8 mouse cellular contexts compared by ENCODE assay signal in the genomic region with DNA sequence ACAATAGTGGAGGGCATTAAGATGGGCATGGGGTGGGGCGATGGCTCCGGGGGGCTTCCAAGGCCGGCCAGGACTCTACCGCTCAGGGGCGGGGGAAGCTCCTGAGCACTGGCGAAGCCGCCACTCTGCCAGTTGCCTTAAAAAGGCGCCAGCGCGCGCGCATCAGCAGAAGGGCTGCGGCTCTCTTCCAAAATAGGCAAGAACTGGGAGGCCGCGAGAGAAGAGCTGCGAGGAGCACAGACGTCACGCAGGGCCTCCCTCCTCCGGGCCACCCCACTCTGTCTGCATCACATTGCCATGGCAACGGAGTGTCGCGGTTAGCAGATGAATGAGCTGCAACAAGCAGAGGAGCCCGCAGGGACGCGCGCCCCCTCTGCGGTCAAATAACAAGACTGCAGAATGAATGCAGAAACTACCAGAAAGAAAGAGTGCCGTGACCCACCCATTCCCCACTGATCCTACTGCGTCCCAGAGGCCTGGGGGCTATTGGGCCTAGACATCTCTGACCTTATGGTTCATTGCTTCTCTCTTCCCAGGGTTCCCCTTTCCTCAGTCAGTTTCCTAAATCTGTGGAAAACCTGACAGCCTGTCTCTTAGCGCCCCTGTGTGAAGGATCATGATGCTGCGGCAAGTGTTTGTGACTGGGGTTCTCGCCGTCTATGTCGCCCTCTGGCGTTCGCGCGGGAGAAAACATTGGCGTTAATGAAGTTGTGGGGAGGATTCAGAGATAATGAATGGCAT. TPM values are rescaled to one million over a fixed set of nuclear protein-coding genes. Genes with fewer than 3 reads are reported as not detected.
DNase-seq lines count a peak whose midpoint lies in the region; ATAC-seq and TF ChIP-seq lines count a peak whose summit lies in the region.

No protein-coding gene starts in this region.

- no peaks in the 10 kb centered on the region for H3K27me3 ChIP-seq in forebrain, embryonic 16.5 days (replicated peaks; ENCODE audit: control insufficient read depth, insufficient read depth, low read length)
- H3K27me3 ChIP-seq in lung, embryonic 15.5 days: 0 out of 2 replicates have a peak, but pooled peaks cover 5% of the 10 kb centered on the region

- H3K9me3 ChIP-seq in ES-E14 (ENCODE audit: control insufficient read depth, insufficient read depth, low read depth, low read length): no peaks in the 10 kb centered on the region
- no peaks in the 10 kb centered on the region for H3K9me3 ChIP-seq in forebrain, embryonic 16.5 days (ENCODE audit: control insufficient read depth, low read length)
- no peaks in the 10 kb centered on the region for H3K9me3 ChIP-seq in lung, embryonic 15.5 days

- no peaks in the 10 kb centered on the region for H3K36me3 ChIP-seq in ES-E14 (ENCODE audit: control insufficient read depth, insufficient read depth, low read length, poor library complexity, severe bottlenecking)
- no peaks in the 10 kb centered on the region for H3K36me3 ChIP-seq in forebrain, embryonic 16.5 days (ENCODE audit: control insufficient read depth, insufficient read depth)
- H3K36me3 ChIP-seq in lung, embryonic 15.5 days: no peaks in the 10 kb centered on the region

- peak overlapping the region; percentile 17 to 51 for H3K4me3 ChIP-seq in ES-E14 (ENCODE audit: insufficient read depth in 1 of 2, low read depth in 1 of 2, low read length in 2 of 2, poor library complexity in 1 of 2, severe bottlenecking in 1 of 2)
- H3K4me3 ChIP-seq in forebrain, embryonic 16.5 days (replicated peaks; ENCODE audit: low read length): peak overlapping the region; percentile 41
- peak overlapping the region; percentile 17 for H3K4me3 ChIP-seq in lung, embryonic 15.5 days

- DNase-seq in ES-E14 (ENCODE audit: low read depth, low spot score): peak; percentile 76
- DNase-seq in cerebellum, adult 11-12 months: peak; percentile 88
- DNase-seq in heart, postnatal 4 days: peak; percentile 86
- DNase-seq in layer of hippocampus, adult 8-10 months (ENCODE audit: low spot score in 2 of 2): peak; percentile 94 to 97
- peak; percentile 68 for DNase-seq in ovary, adult 18-20 months (ENCODE audit: low spot score)
- peak; percentile 67 to 75 for DNase-seq in thymus, adult 18-20 months

- under 1% methylated on average over 39 of the region's 39 CpGs for WGBS in forebrain, embryonic 16.5 days
- under 1% methylated on average over 39 of the region's 39 CpGs for WGBS in lung, embryonic 15.5 days

- in situ Hi-C loops in ES-E14 (cut with MboI; ENCODE audit: low sequenced_read_pairs in 2 of 2, unreplicated experiment in 2 of 2): no loop called here

- H3K27ac ChIP-seq in ES-E14 (ENCODE audit: insufficient read depth, low read depth, low read length, poor library complexity, severe bottlenecking): no peak overlapping the region
- H3K27ac ChIP-seq in forebrain, embryonic 16.5 days (ENCODE audit: low read length): peak overlapping the region; percentile 92
- no peak overlapping the region for H3K27ac ChIP-seq in lung, embryonic 15.5 days

- peak; percentile 99 for ATAC-seq in forebrain, embryonic 16.5 days
- peak; percentile 94 for ATAC-seq in lung, embryonic 15.5 days (ENCODE audit: borderline replicate concordance, extremely low read depth, low FRiP score, low TSS enrichment)

- peaks cover 0 to 3% of the 10 kb centered on the region in 2 experiments; a peak in 1 of 4 replicates for H3K4me1 ChIP-seq in ES-E14 (ENCODE audit: control insufficient read depth in 2 of 2, insufficient read depth in 2 of 2, low read length in 2 of 2, poor library complexity in 1 of 2)
- H3K4me1 ChIP-seq in forebrain, embryonic 16.5 days (replicated peaks; ENCODE audit: control insufficient read depth, insufficient read depth, low read length): peaks cover 14% of the 10 kb centered on the region
- H3K4me1 ChIP-seq in lung, embryonic 15.5 days: 0 out of 2 replicates have a peak, but pooled peaks cover 8% of the 10 kb centered on the region

- H3K4me2 ChIP-seq in forebrain, embryonic 16.5 days (ENCODE audit: low read length): peak overlapping the region; percentile 69
- peak overlapping the region; percentile 51 for H3K4me2 ChIP-seq in lung, embryonic 15.5 days

- no peak overlapping the region for H3K9ac ChIP-seq in ES-E14 (ENCODE audit: insufficient read depth, low read depth, low read length, poor library complexity, severe bottlenecking)
- peak overlapping the region; percentile 57 for H3K9ac ChIP-seq in forebrain, embryonic 16.5 days (replicated peaks; ENCODE audit: low read depth, low read length)
- no peak overlapping the region for H3K9ac ChIP-seq in lung, embryonic 15.5 days

TF ChIP-seq in ES-E14, 5 proteins besides CTCF, POLR2A, EP300 and RAD21:
- TF ChIP-seq ZC3H11A (IDR thresholded peaks at IDR 0.05; ENCODE audit: borderline replicate concordance, low read depth, low read length): peak; percentile 66; the same call in 1 of the 2 replicates
- TF ChIP-seq CHD2 (IDR thresholded peaks at IDR 0.05; ENCODE audit: low read depth, low read length): no peak

RNA-seq across cellular contexts. Expression of a gene that starts 11.7 kb away (rescaled TPM):
- 0.05 and 0.09 TPM in 2 replicates for total RNA-seq in ES-E14 (2012; rRNA removed)
- polyA plus RNA-seq in forebrain, embryonic 16.5 days (2015; fragmentation: Nextera tagmentation; extraction: Ambion mirVana): 0.21 and 0.71 TPM in 2 replicates
- under 1 TPM; 0.57 to 0.68 TPM for total RNA-seq in heart, postnatal 4 days (2021)
- total RNA-seq in layer of hippocampus, adult 8-10 months (2022): 10 to 100 TPM in 2 of 4 experiments, 1 to 10 TPM in 2; 4.0 to 10.8 (median 8.3) TPM
- polyA plus RNA-seq in lung, embryonic 15.5 days (2015; fragmentation: Nextera tagmentation; extraction: Ambion mirVana): 0.06 and 0.13 TPM in 2 replicates

RNA-seq across cellular contexts. Expression of a gene that starts 21.8 kb away (rescaled TPM):
- 21.0 and 33.4 TPM in 2 replicates for total RNA-seq in ES-E14 (2012; rRNA removed)
- 11.2 and 13.4 TPM in 2 replicates for polyA plus RNA-seq in forebrain, embryonic 16.5 days (2015; fragmentation: Nextera tagmentation; extraction: Ambion mirVana)
- total RNA-seq in heart, postnatal 4 days (2021): 10 to 100 TPM; 20.0 to 20.8 TPM
- 10 to 100 TPM; 12.3 to 19.8 (median 16.3) TPM for total RNA-seq in layer of hippocampus, adult 8-10 months (2022)
- 2.7 and 4.1 TPM in 2 replicates for polyA plus RNA-seq in lung, embryonic 15.5 days (2015; fragmentation: Nextera tagmentation; extraction: Ambion mirVana)

RNA-seq across cellular contexts. Expression of a gene that starts 36.8 kb away (rescaled TPM):
- total RNA-seq in ES-E14 (2012; rRNA removed): 14.1 and 27.2 TPM in 2 replicates
- polyA plus RNA-seq in forebrain, embryonic 16.5 days (2015; fragmentation: Nextera tagmentation; extraction: Ambion mirVana): 58.2 and 62.5 TPM in 2 replicates
- 10 to 100 TPM; 33.0 to 36.8 TPM for total RNA-seq in heart, postnatal 4 days (2021)
- 100 to 1,000 TPM; 107 to 119 (median 111) TPM for total RNA-seq in layer of hippocampus, adult 8-10 months (2022)
- 53.0 and 53.8 TPM in 2 replicates for polyA plus RNA-seq in lung, embryonic 15.5 days (2015; fragmentation: Nextera tagmentation; extraction: Ambion mirVana)

RNA-seq across cellular contexts. Expression of a gene that starts 36.9 kb away (rescaled TPM):
- 3.2 and 4.3 TPM in 2 replicates for total RNA-seq in ES-E14 (2012; rRNA removed)
- 2.1 and 2.9 TPM in 2 replicates for polyA plus RNA-seq in forebrain, embryonic 16.5 days (2015; fragmentation: Nextera tagmentation; extraction: Ambion mirVana)
- total RNA-seq in heart, postnatal 4 days (2021): 1 to 10 TPM; 1.6 to 2.0 TPM
- 1 to 10 TPM; 4.4 to 10.0 (median 6.3) TPM for total RNA-seq in layer of hippocampus, adult 8-10 months (2022)
- polyA plus RNA-seq in lung, embryonic 15.5 days (2015; fragmentation: Nextera tagmentation; extraction: Ambion mirVana): 2.2 and 2.4 TPM in 2 replicates

RNA-seq across cellular contexts. Expression of a gene that starts 39.3 kb away (rescaled TPM):
- total RNA-seq in ES-E14 (2012; rRNA removed): 18.6 and 24.1 TPM in 2 replicates
- 50.2 and 51.2 TPM in 2 replicates for polyA plus RNA-seq in forebrain, embryonic 16.5 days (2015; fragmentation: Nextera tagmentation; extraction: Ambion mirVana)
- total RNA-seq in heart, postnatal 4 days (2021): 10 to 100 TPM; 16.7 to 18.2 TPM
- total RNA-seq in layer of hippocampus, adult 8-10 months (2022): 10 to 100 TPM; 18.3 to 24.6 (median 20.6) TPM
- 47.4 and 51.4 TPM in 2 replicates for polyA plus RNA-seq in lung, embryonic 15.5 days (2015; fragmentation: Nextera tagmentation; extraction: Ambion mirVana)
